Mouse (Mus musculus) embryonic fibroblast, embryonic 13.5 days (primary cell): Measurements from ENCODE around the gene Vmn1r175.
"Not testable (repeated sequence)": the region's sequence is repeated elsewhere in the genome, so short reads cannot be mapped to it uniquely, and the experiment has no call there.

ENCODE experiments used
- CTCF ChIP-seq: IDR thresholded peaks from 2 replicates; pipeline ENCODE4 v1.5.1; 2011; ENCODE audit warnings: mild to moderate bottlenecking, control low read depth, low read length, moderate library complexity, borderline replicate concordance; ENCODE audit not compliant: insufficient read depth
- POLR2A ChIP-seq: IDR thresholded peaks from 2 replicates; pipeline ENCODE4 v1.6.1; 2011; ENCODE audit warnings: low read depth, mild to moderate bottlenecking, control low read depth, low read length, moderate library complexity

DNA sequence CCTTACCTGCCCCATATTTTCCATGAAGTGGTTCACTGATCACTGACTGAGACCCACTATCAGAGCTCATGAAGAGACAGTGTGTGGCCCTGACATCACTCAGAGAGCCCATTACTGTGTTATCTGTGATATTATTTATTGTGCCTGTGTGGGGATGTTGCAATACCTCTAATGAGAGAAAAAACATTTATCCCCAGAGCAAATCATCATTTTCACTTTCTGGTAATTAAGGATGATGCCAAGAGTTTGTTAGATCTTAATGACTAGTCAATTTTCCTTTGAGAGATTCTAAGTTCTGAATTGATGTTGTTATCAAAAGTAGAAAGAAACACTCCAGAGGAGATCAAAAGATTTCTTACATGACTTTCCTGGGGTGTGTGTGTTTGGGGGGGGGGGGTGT, at the start of gene Vmn1r175:
- TF ChIP-seq CTCF, POLR2A: not testable (repeated sequence)
